23 mouse cellular contexts compared by ENCODE assay signal in the genomic region with DNA sequence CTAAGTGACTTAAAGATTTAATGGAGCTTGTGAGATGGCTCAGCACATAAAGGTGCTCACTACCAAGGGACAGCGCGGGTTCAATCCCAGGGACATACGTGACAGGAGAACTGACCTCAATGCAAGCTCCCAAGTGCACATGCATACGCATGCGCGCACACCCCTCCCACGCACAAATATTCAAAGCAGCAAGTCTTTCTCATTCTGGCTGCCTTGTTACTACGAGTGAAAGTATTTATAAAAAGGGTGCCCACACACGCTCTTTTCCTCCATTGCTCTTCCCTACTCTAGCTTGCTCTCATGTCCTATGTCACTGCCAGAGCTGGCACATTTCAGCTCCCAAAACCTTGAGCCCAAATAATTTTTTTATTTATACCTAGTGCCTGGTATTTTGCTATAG. TPM values are rescaled to one million over a fixed set of nuclear protein-coding genes. Genes with fewer than 3 reads are reported as not detected.
DNase-seq lines count a peak whose midpoint lies in the region; ATAC-seq and TF ChIP-seq lines count a peak whose summit lies in the region.
"Had no signal": no experiment of that assay in that cellular context is flagged by ENCODE, and none has a peak within 500 bp of the region (broad histone marks: within the 10 kb centered on the region; RNA-seq: fewer than 3 reads in every experiment).

No protein-coding gene starts in this region.

- H3K4me2 ChIP-seq in intestine, embryonic 16.5 days (ENCODE audit: low read depth, low read length): no peak overlapping the region
- H3K4me2 ChIP-seq in intestine, embryonic 15.5 days (replicated peaks): no peak overlapping the region
- H3K4me2 ChIP-seq in intestine, postnatal 0 days (replicated peaks; ENCODE audit: low read depth): no peak overlapping the region

- H3K4me1 ChIP-seq in intestine, embryonic 16.5 days (ENCODE audit: control insufficient read depth, insufficient read depth, low read length): peaks cover 5% of the 10 kb centered on the region; the same call in 1 of the 2 replicates
- 0 out of 2 replicates have a peak, but pooled peaks cover 4% of the 10 kb centered on the region for H3K4me1 ChIP-seq in intestine, embryonic 15.5 days (replicated peaks)
- H3K4me1 ChIP-seq in intestine, postnatal 0 days (replicated peaks; ENCODE audit: control insufficient read depth, insufficient read depth, low read length): peaks cover 6% of the 10 kb centered on the region; the same call in 1 of the 2 replicates

- 93% methylated on average over 9 of the region's 9 CpGs for WGBS in intestine, embryonic 16.5 days
- 94% methylated on average over 9 of the region's 9 CpGs for whole genome bisulfite sequencing in intestine, embryonic 15.5 days
- WGBS in intestine, postnatal 0 days: 93% methylated on average over 9 of the region's 9 CpGs

- no peak overlapping the region for H3K4me3 ChIP-seq in intestine, embryonic 16.5 days (ENCODE audit: low read length)
- no peak overlapping the region for H3K4me3 ChIP-seq in intestine, embryonic 15.5 days (replicated peaks)
- no peak overlapping the region for H3K4me3 ChIP-seq in intestine, postnatal 0 days (ENCODE audit: low read depth, low read length)

- peak; percentile 76 for ATAC-seq in frontal cortex, adult (ENCODE audit: low TSS enrichment)
- ATAC-seq in intestine, embryonic 16.5 days: peak; percentile 17; the same call in 1 of the 2 replicates
- ATAC-seq in intestine, embryonic 15.5 days: no peak; the same call in 1 of the 2 replicates
- ATAC-seq in intestine, postnatal 0 days: no peak
- ATAC-seq: activated CD4-positive, CD25-positive, alpha-beta regulatory T cell, adult 4 months; CD4-positive, CD25-positive, alpha-beta regulatory T cell, adult 4 months; Patski had no signal

- H3K27ac ChIP-seq in intestine, embryonic 16.5 days (ENCODE audit: low read length): 0 out of 2 replicates have a peak overlapping the region, but pooled peaks have one; percentile 55
- H3K27ac ChIP-seq in intestine, embryonic 15.5 days: no peak overlapping the region
- H3K27ac ChIP-seq in intestine, postnatal 0 days (ENCODE audit: low read depth, low read length): peak overlapping the region; percentile 86

- H3K9ac ChIP-seq in intestine, embryonic 16.5 days (ENCODE audit: low read depth, low read length): no peak overlapping the region
- no peak overlapping the region for H3K9ac ChIP-seq in intestine, embryonic 15.5 days
- no peak overlapping the region for H3K9ac ChIP-seq in intestine, postnatal 0 days (ENCODE audit: low read depth, low read length)

- no peaks in the 10 kb centered on the region for H3K27me3 ChIP-seq in intestine, embryonic 16.5 days (replicated peaks; ENCODE audit: control insufficient read depth, insufficient read depth, low read length)
- no peaks in the 10 kb centered on the region for H3K27me3 ChIP-seq in intestine, embryonic 15.5 days (replicated peaks)
- H3K27me3 ChIP-seq in intestine, postnatal 0 days (replicated peaks; ENCODE audit: control insufficient read depth, insufficient read depth, low read length): no peaks in the 10 kb centered on the region
- H3K27me3 ChIP-seq: CH12.LX, Patski had no signal

- H3K9me3 ChIP-seq in intestine, embryonic 16.5 days (ENCODE audit: control insufficient read depth, low read length): no peaks in the 10 kb centered on the region
- no peaks in the 10 kb centered on the region for H3K9me3 ChIP-seq in intestine, embryonic 15.5 days
- H3K9me3 ChIP-seq in intestine, postnatal 0 days (ENCODE audit: control insufficient read depth): no peaks in the 10 kb centered on the region
- H3K9me3 ChIP-seq: G1E had no signal

- no peaks in the 10 kb centered on the region for H3K36me3 ChIP-seq in intestine, embryonic 16.5 days (ENCODE audit: control insufficient read depth, insufficient read depth, low read length)
- no peaks in the 10 kb centered on the region for H3K36me3 ChIP-seq in intestine, embryonic 15.5 days
- no peaks in the 10 kb centered on the region for H3K36me3 ChIP-seq in intestine, postnatal 0 days (ENCODE audit: control insufficient read depth, insufficient read depth)
- H3K36me3 ChIP-seq: G1E had no signal

- TF ChIP-seq CTCF in intestine, postnatal 0 days (IDR thresholded peaks at IDR 0.05; ENCODE audit: low read depth): no peak

- no peak for DNase-seq in frontal cortex, postnatal 14 days (ENCODE audit: low spot score in 2 of 2)
- DNase-seq in brain, adult 2 months (ENCODE audit: low read depth, low spot score): peak; percentile 39
- no peak for DNase-seq in layer of hippocampus, postnatal 10 days (ENCODE audit: low spot score in 2 of 2)
- DNase-seq in left cerebral cortex, adult 18-20 months (ENCODE audit: low spot score in 2 of 2): no peak
- DNase-seq: adrenal gland, adult 2 months; adrenal gland, adult 8-10 months; adrenal gland, postnatal 10 days; adrenal gland, postnatal 14 days; adrenal gland, postnatal 25 days; adrenal gland, postnatal 36 days; B cell, adult 2 months; cerebellum, adult 11 months; cerebellum, adult 11-12 months; cerebellum, adult 18-20 months had no signal

RNA-seq across cellular contexts. Expression of gene Zcchc2, which starts 27.4 kb away (rescaled TPM):
- polyA plus RNA-seq in intestine, embryonic 16.5 days (2015; fragmentation: Nextera tagmentation; extraction: Ambion mirVana): 1.8 and 2.0 TPM in 2 replicates
- polyA plus RNA-seq in intestine, embryonic 15.5 days (2015; fragmentation: Nextera tagmentation; extraction: Ambion mirVana): 2.2 and 2.6 TPM in 2 replicates
- polyA plus RNA-seq in intestine, postnatal 0 days (2015; fragmentation: Nextera tagmentation; extraction: Ambion mirVana): 1.5 and 1.6 TPM in 2 replicates
- total RNA-seq in layer of hippocampus, postnatal 10 days (2021): 10 to 100 TPM; 19.7 to 20.7 TPM
- 10 to 100 TPM; 22.2 to 24.0 TPM for total RNA-seq in left cerebral cortex, adult 18-20 months (2021)

Comparison
In these comparisons a context has a peak if more than half of its experiments do, and no peak if none do; other contexts are left out.
1. ATAC-seq: peak in frontal cortex, adult (single experiment) and intestine, embryonic 16.5 days (single experiment); none in intestine, embryonic 15.5 days (single experiment) and intestine, postnatal 0 days (single experiment).